Mouse (Mus musculus) forebrain, postnatal 0 days (tissue): ENCODE data around the gene Arntl. TPM values are rescaled to one million over a fixed set of nuclear protein-coding genes. Genes with fewer than 3 reads are reported as not detected.

ENCODE experiments used
- ATAC-seq: fragments of 200-750 bp; cut with Nextera tagmentation; 2 replicates; pipeline ENCODE4 v1.8.0; 2017; ENCODE audit warnings: mild to moderate bottlenecking, moderate library complexity
- DNase-seq: peaks from one replicate; pipeline ENCODE4 v3.0.0-alpha.2; 2015
- H3K27ac ChIP-seq: fragments of 300-500 bp; sonication (generic); 2 replicates; pipeline ENCODE4 v1.5.1; 2014; ENCODE audit warnings: low read depth, mild to moderate bottlenecking, antibody characterized with exemption, low read length, moderate library complexity, mixed read lengths
- H3K27me3 ChIP-seq: fragments of 300-500 bp; sonication (generic); 2 replicates; pipeline ENCODE4 v1.6.1; 2014; ENCODE audit warnings: mild to moderate bottlenecking, low read length, mixed read lengths; ENCODE audit not compliant: insufficient read depth
- H3K36me3 ChIP-seq: fragments of 300-500 bp; sonication (generic); 2 replicates; pipeline ENCODE4 v1.6.1; 2014; ENCODE audit warnings: mild to moderate bottlenecking, moderate library complexity; ENCODE audit not compliant: insufficient read depth
- H3K4me1 ChIP-seq: fragments of 300-500 bp; sonication (generic); 2 replicates; pipeline ENCODE4 v1.6.1; 2014; ENCODE audit warnings: antibody characterized with exemption; ENCODE audit not compliant: insufficient read depth
- H3K4me2 ChIP-seq: fragments of 300-500 bp; sonication (generic); 2 replicates; pipeline ENCODE4 v1.6.1; 2014; ENCODE audit warnings: low read depth, mild to moderate bottlenecking, moderate library complexity
- H3K4me3 ChIP-seq: fragments of 300-500 bp; sonication (generic); 2 replicates; pipeline ENCODE4 v1.5.1; 2014; ENCODE audit warnings: low read depth, low read length, mixed read lengths
- H3K9ac ChIP-seq: fragments of 300-500 bp; sonication (generic); 2 replicates; pipeline ENCODE4 v1.6.1; 2014; ENCODE audit warnings: mild to moderate bottlenecking
- H3K9me3 ChIP-seq: fragments of 300-500 bp; sonication (generic); 2 replicates; pipeline ENCODE4 v1.6.1; 2016; ENCODE audit warnings: low read length
- CTCF ChIP-seq: sonication (generic); IDR thresholded peaks from 2 replicates; pipeline ENCODE4 v1.5.1; 2016; ENCODE audit warnings: antibody characterized with exemption, control low read depth, low read depth
- WGBS: fragments of 180-500 bp; shearing (Covaris S2); extraction: QIAGEN DNeasy Blood & Tissue Kit; methylation state at CpG from one replicate; pipeline ENCODE4 v1.1.7; 2014; 5-methylcytosine and 5-hydroxymethylcytosine counted together
- polyA plus RNA-seq: library from polyadenylated mRNA; unstranded; fragments of >200 nt; fragmentation: Nextera tagmentation; extraction: Ambion mirVana; gene quantifications from 2 replicates; pipeline ENCODE4 v1.2.1, GENCODE M21; 2015
- total RNA-seq: library from RNA; depleted of rRNA; stranded (reverse); fragments of >200 nt; gene quantifications from 2 replicates; pipeline ENCODE4 v1.2.3, GENCODE M21; 2014

Arntl gene
- total and polyA plus RNA-seq, 2 experiments from 2014 or later, result 20.7 to 32.4 TPM

- Histone ChIP-seq H3K4me3 (peak overlapping the region; percentile 84), H3K4me2 (peak overlapping the region; percentile 78), H3K36me3 (no peaks in the 10 kb centered on the region), H3K9me3 (no peaks in the 10 kb centered on the region), H3K9ac (peak overlapping the region; percentile 77), H3K27me3 (0 out of 2 replicates have a peak, but pooled peaks cover 3% of the 10 kb centered on the region), H3K27ac (peak overlapping the region; percentile 89), H3K4me1 (0 out of 2 replicates have a peak, but pooled peaks cover 4% of the 10 kb centered on the region)
- peak; percentile 71 for DNase-seq
- 1% methylated on average over 81 of the region's 98 CpGs for WGBS
- TF ChIP-seq CTCF, result no peak
- ATAC-seq, result peak; percentile 72
These were observed 464 bp downstream of the Arntl start for GRCm38 (mm10) chr7:113207471-113208387.

- whole genome bisulfite sequencing, result 1% methylated on average over 19 of the region's 19 CpGs
- H3K27me3 ChIP-seq, result 0 out of 2 replicates have a peak, but pooled peaks cover 3% of the 10 kb centered on the region
- H3K4me1 ChIP-seq, result 0 out of 2 replicates have a peak, but pooled peaks cover 4% of the 10 kb centered on the region
- TF ChIP-seq CTCF, result no peak
- DNase-seq, result no peak
- peak overlapping the region; percentile 84 for H3K4me3 ChIP-seq
- no peaks in the 10 kb centered on the region for H3K36me3 ChIP-seq
- H3K27ac ChIP-seq, result 0 out of 2 replicates have a peak overlapping the region, but pooled peaks have one; percentile 89
- H3K4me2 ChIP-seq, result peak overlapping the region; percentile 78
- no peak for ATAC-seq
- peak overlapping the region; percentile 77 for H3K9ac ChIP-seq
- H3K9me3 ChIP-seq, result no peaks in the 10 kb centered on the region
These were observed 1.1 kb downstream of the Arntl start for GRCm38 (mm10) chr7:113208388-113208753.

- Histone ChIP-seq H3K4me1 (peaks cover 10% of the 10 kb centered on the region; the same call in 1 of the 2 replicates), H3K9ac (0 out of 2 replicates have a peak overlapping the region, but pooled peaks have one; percentile 10), H3K36me3 (no peaks in the 10 kb centered on the region), H3K27ac (no peak overlapping the region), H3K4me3 (no peak overlapping the region), H3K9me3 (no peaks in the 10 kb centered on the region), H3K4me2 (0 out of 2 replicates have a peak overlapping the region, but pooled peaks have one; percentile 78), H3K27me3 (no peaks in the 10 kb centered on the region)
- DNase-seq (no peak), ATAC-seq (no peak)
- TF ChIP-seq CTCF, result no peak
- WGBS, result 43% methylated on average over 4 of the region's 4 CpGs
These were observed 3.2 kb downstream of the Arntl start for GRCm38 (mm10) chr7:113210441-113210840.

- Histone ChIP-seq H3K4me3 (no peak overlapping the region), H3K27me3 (no peaks in the 10 kb centered on the region), H3K4me1 (peaks cover 17% of the 10 kb centered on the region; the same call in 1 of the 2 replicates), H3K36me3 (no peaks in the 10 kb centered on the region), H3K9ac (no peak overlapping the region), H3K4me2 (no peak overlapping the region), H3K27ac (no peak overlapping the region), H3K9me3 (no peaks in the 10 kb centered on the region)
- WGBS, result 38% methylated on average over 6 of the region's 6 CpGs
- no peak for ATAC-seq
- no peak for TF ChIP-seq CTCF
- DNase-seq, result no peak
These were observed 7.2 kb downstream of the Arntl start for GRCm38 (mm10) chr7:113214245-113215169.

- Histone ChIP-seq H3K4me2 (no peak overlapping the region), H3K9me3 (no peaks in the 10 kb centered on the region), H3K36me3 (no peaks in the 10 kb centered on the region), H3K4me1 (peaks cover 17% of the 10 kb centered on the region; the same call in 1 of the 2 replicates), H3K9ac (no peak overlapping the region), H3K27me3 (no peaks in the 10 kb centered on the region), H3K4me3 (no peak overlapping the region), H3K27ac (no peak overlapping the region)
- ATAC-seq, result no peak
- DNase-seq, result no peak
- 63% methylated on average over 8 of the region's 8 CpGs for WGBS
- no peak for TF ChIP-seq CTCF
These were observed 8.9 kb downstream of the Arntl start for GRCm38 (mm10) chr7:113216152-113216551.

GRCm38 (mm10) chr7:113219416-113219815, 12.2 kb downstream of the Arntl start:
- no peak for ATAC-seq
- WGBS, result 74% methylated on average over 13 of the region's 13 CpGs
- no peaks in the 10 kb centered on the region for H3K36me3 ChIP-seq
- H3K4me1 ChIP-seq, result peaks cover 17% of the 10 kb centered on the region; the same call in 1 of the 2 replicates
- TF ChIP-seq CTCF, result no peak
- H3K27ac ChIP-seq, result no peak overlapping the region
- H3K27me3 ChIP-seq, result no peaks in the 10 kb centered on the region
- H3K9ac ChIP-seq, result no peak overlapping the region
- DNase-seq, result no peak
- H3K9me3 ChIP-seq, result no peaks in the 10 kb centered on the region
- no peak overlapping the region for H3K4me3 ChIP-seq
- H3K4me2 ChIP-seq, result no peak overlapping the region
